18 mouse cellular contexts compared by ENCODE assay signal in the genomic region with DNA sequence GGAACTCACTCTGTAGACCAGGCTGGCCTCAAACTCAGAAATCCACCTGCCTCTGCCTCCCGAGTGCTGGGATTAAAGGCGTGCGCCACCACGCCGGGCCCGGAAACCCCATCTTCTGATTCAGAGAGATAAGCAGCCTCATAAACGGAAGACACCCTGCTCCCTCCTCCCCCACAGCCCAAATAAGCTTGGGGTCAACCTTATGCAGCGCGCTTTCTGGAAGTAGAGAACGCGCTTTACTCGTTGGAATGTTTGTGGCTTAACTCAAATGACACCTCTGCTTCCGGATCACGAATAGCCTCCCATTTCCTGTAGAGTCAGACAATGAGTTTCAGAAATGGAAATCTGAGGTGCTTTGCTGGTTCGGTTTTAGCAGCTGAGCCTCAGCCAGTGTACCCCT. TPM values are rescaled to one million over a fixed set of nuclear protein-coding genes. Genes with fewer than 3 reads are reported as not detected.
A peak's percentile ranks its signal among the peaks of the same experiment; 100 is the strongest.
DNase-seq lines count a peak whose midpoint lies in the region; ATAC-seq and TF ChIP-seq lines count a peak whose summit lies in the region.
"Had no signal": no experiment of that assay in that cellular context is flagged by ENCODE, and none has a peak within 500 bp of the region (broad histone marks: within the 10 kb centered on the region; RNA-seq: fewer than 3 reads in every experiment).

No protein-coding gene starts in this region.

- intact Hi-C loops in heart, postnatal 10 days (cut with DNase I): no loop called here

- DNase-seq in heart, adult 11 months: peak; percentile 67
- no peak for DNase-seq in heart, postnatal 10 days
- DNase-seq in liver, embryonic 11.5 days (ENCODE audit: low spot score): no peak
- no peak for DNase-seq in liver, postnatal 0 days
- DNase-seq in ES-CJ7 (ENCODE audit: low read depth, low spot score): peak; percentile 22
- no peak for DNase-seq in midbrain, postnatal 0 days (ENCODE audit: low spot score)
- no peak for DNase-seq in spleen, adult 18-20 months
- no peak for DNase-seq in thymus, postnatal 10 days (ENCODE audit: low spot score in 2 of 2)
- DNase-seq: adrenal gland, postnatal 14 days; cerebellum, postnatal 14 days; gastrocnemius, postnatal 25 days; lung, adult 18-20 months; thymus, postnatal 25 days had no signal

- H3K27ac ChIP-seq in liver, embryonic 11.5 days (ENCODE audit: low read depth, low read length): no peak overlapping the region
- no peak overlapping the region for H3K27ac ChIP-seq in liver, postnatal 0 days (ENCODE audit: low read depth)
- H3K27ac ChIP-seq in midbrain, postnatal 0 days (ENCODE audit: low read depth, low read length): no peak overlapping the region

- no peak for TF ChIP-seq EP300 in liver, postnatal 0 days (IDR thresholded peaks at IDR 0.05; ENCODE audit: low read depth)

- H3K27me3 ChIP-seq in liver, embryonic 11.5 days (replicated peaks; ENCODE audit: control insufficient read depth, insufficient read depth, low read length): peaks cover 10% of the 10 kb centered on the region; the same call in 1 of the 2 replicates
- no peaks in the 10 kb centered on the region for H3K27me3 ChIP-seq in liver, postnatal 0 days (ENCODE audit: insufficient read depth, low read length)
- no peaks in the 10 kb centered on the region for H3K27me3 ChIP-seq in midbrain, postnatal 0 days (ENCODE audit: insufficient read depth, low read length)
- H3K27me3 ChIP-seq: forebrain, embryonic 15.5 days had no signal

- no peak for TF ChIP-seq CTCF in liver, postnatal 0 days (IDR thresholded peaks at IDR 0.05; ENCODE audit: low read depth)
- no peak for TF ChIP-seq CTCF in midbrain, postnatal 0 days (IDR thresholded peaks at IDR 0.05)

- H3K36me3 ChIP-seq in liver, embryonic 11.5 days (ENCODE audit: control insufficient read depth, insufficient read depth, low read length): no peaks in the 10 kb centered on the region; the same call in 1 of the 2 replicates
- H3K36me3 ChIP-seq in liver, postnatal 0 days (replicated peaks; ENCODE audit: insufficient read depth, low read length): no peaks in the 10 kb centered on the region
- no peaks in the 10 kb centered on the region; the same call in 1 of the 2 replicates for H3K36me3 ChIP-seq in midbrain, postnatal 0 days (ENCODE audit: insufficient read depth, low read length)

- peak overlapping the region; percentile 91; the same call in 1 of the 2 replicates for H3K4me2 ChIP-seq in liver, embryonic 11.5 days
- no peak overlapping the region for H3K4me2 ChIP-seq in liver, postnatal 0 days (ENCODE audit: low read depth, low read length)
- peak overlapping the region; percentile 66 for H3K4me2 ChIP-seq in midbrain, postnatal 0 days (ENCODE audit: low read depth, low read length, poor library complexity, severe bottlenecking)

- H3K9ac ChIP-seq in liver, embryonic 11.5 days (ENCODE audit: low read depth, low read length): no peak overlapping the region
- H3K9ac ChIP-seq in liver, postnatal 0 days (replicated peaks): no peak overlapping the region
- no peak overlapping the region for H3K9ac ChIP-seq in midbrain, postnatal 0 days (replicated peaks; ENCODE audit: low read length, poor library complexity, severe bottlenecking)
- H3K9ac ChIP-seq: forebrain, embryonic 15.5 days had no signal

- ATAC-seq in liver, embryonic 11.5 days (replicated peaks; ENCODE audit: low FRiP score): no peak
- ATAC-seq in liver, postnatal 0 days: no peak
- ATAC-seq in midbrain, postnatal 0 days (ENCODE audit: low FRiP score): no peak

- H3K4me1 ChIP-seq in liver, embryonic 11.5 days (replicated peaks; ENCODE audit: control insufficient read depth, insufficient read depth, low read length): peaks cover 4% of the 10 kb centered on the region
- H3K4me1 ChIP-seq in liver, postnatal 0 days (ENCODE audit: insufficient read depth): peaks cover 10% of the 10 kb centered on the region
- no peaks in the 10 kb centered on the region; the same call in 1 of the 2 replicates for H3K4me1 ChIP-seq in midbrain, postnatal 0 days (ENCODE audit: insufficient read depth, low read length)

- H3K4me3 ChIP-seq in liver, embryonic 11.5 days (ENCODE audit: low read depth, low read length): no peak overlapping the region
- no peak overlapping the region for H3K4me3 ChIP-seq in liver, postnatal 0 days (ENCODE audit: low read depth, low read length)
- H3K4me3 ChIP-seq in midbrain, postnatal 0 days (ENCODE audit: low read depth, low read length): peak overlapping the region; percentile 58; the same call in 1 of the 2 replicates

- 82% methylated on average over 15 of the region's 15 CpGs for WGBS in liver, embryonic 11.5 days
- 90% methylated on average over 15 of the region's 15 CpGs for WGBS in liver, postnatal 0 days (ENCODE audit: insufficient replicate concordance)
- WGBS in midbrain, postnatal 0 days: 95% methylated on average over 15 of the region's 15 CpGs

- no peaks in the 10 kb centered on the region for H3K9me3 ChIP-seq in liver, embryonic 11.5 days (ENCODE audit: control insufficient read depth, low read length)
- 0 out of 2 replicates have a peak, but pooled peaks cover 2% of the 10 kb centered on the region for H3K9me3 ChIP-seq in liver, postnatal 0 days (ENCODE audit: low read length)
- H3K9me3 ChIP-seq in midbrain, postnatal 0 days (ENCODE audit: low read length): no peaks in the 10 kb centered on the region

RNA-seq across cellular contexts. Expression of a gene that starts 0.8 kb away (rescaled TPM):
- under 1 TPM; 0.17 to 0.22 TPM for total RNA-seq in heart, postnatal 10 days (2021)
- polyA plus RNA-seq in liver, embryonic 11.5 days (2014; fragmentation: Nextera tagmentation; extraction: Ambion mirVana): 7.1 and 8.1 TPM in 2 replicates
- polyA plus RNA-seq in liver, postnatal 0 days (2015; fragmentation: Nextera tagmentation; extraction: Ambion mirVana): 0.41 and 0.44 TPM in 2 replicates
- total RNA-seq in midbrain, postnatal 0 days (2014; rRNA removed): 22.5 and 33.2 TPM in 2 replicates
- polyA plus RNA-seq in midbrain, postnatal 0 days (2015; fragmentation: Nextera tagmentation; extraction: Ambion mirVana): 8.8 and 9.6 TPM in 2 replicates

RNA-seq across cellular contexts. Expression of a gene that starts 1.0 kb away (rescaled TPM):
- total RNA-seq in heart, postnatal 10 days (2021): 1 to 10 TPM in 1 of 2 experiments, under 1 TPM in 1; 0.86 to 1.1 TPM
- polyA plus RNA-seq in liver, embryonic 11.5 days (2014; fragmentation: Nextera tagmentation; extraction: Ambion mirVana): 1.9 and 2.7 TPM in 2 replicates
- polyA plus RNA-seq in liver, postnatal 0 days (2015; fragmentation: Nextera tagmentation; extraction: Ambion mirVana): 0.21 and 0.44 TPM in 2 replicates
- total RNA-seq in midbrain, postnatal 0 days (2014; rRNA removed): 134 and 154 TPM in 2 replicates
- polyA plus RNA-seq in midbrain, postnatal 0 days (2015; fragmentation: Nextera tagmentation; extraction: Ambion mirVana): 50.5 and 50.7 TPM in 2 replicates

RNA-seq across cellular contexts. Expression of a gene that starts 1.1 kb away (rescaled TPM):
- not detected for total RNA-seq in heart, postnatal 10 days (2021)
- polyA plus RNA-seq in liver, embryonic 11.5 days (2014; fragmentation: Nextera tagmentation; extraction: Ambion mirVana): 0.05 and 0.12 TPM in 2 replicates
- not detected in 2 replicates for polyA plus RNA-seq in liver, postnatal 0 days (2015; fragmentation: Nextera tagmentation; extraction: Ambion mirVana)
- total RNA-seq in midbrain, postnatal 0 days (2014; rRNA removed): 0.11 TPM in 1 of 2 replicates, not detected in the other
- 0.05 TPM in 1 of 2 replicates, not detected in the other for polyA plus RNA-seq in midbrain, postnatal 0 days (2015; fragmentation: Nextera tagmentation; extraction: Ambion mirVana)
- total RNA-seq: adrenal gland, postnatal 14 days; gastrocnemius, postnatal 25 days; left cerebral cortex, postnatal 14 days had no signal
- polyA plus RNA-seq: C2C12; kidney, embryonic 14.5 days; neural tube, embryonic 11.5 days had no signal

RNA-seq across cellular contexts. Expression of a gene that starts 8.2 kb away (rescaled TPM):
- under 1 TPM; 0.36 to 0.47 TPM for total RNA-seq in heart, postnatal 10 days (2021)
- polyA plus RNA-seq in liver, embryonic 11.5 days (2014; fragmentation: Nextera tagmentation; extraction: Ambion mirVana): 0.60 and 0.96 TPM in 2 replicates
- 0.12 TPM in 1 of 2 replicates, not detected in the other for polyA plus RNA-seq in liver, postnatal 0 days (2015; fragmentation: Nextera tagmentation; extraction: Ambion mirVana)
- 0.71 and 1.4 TPM in 2 replicates for total RNA-seq in midbrain, postnatal 0 days (2014; rRNA removed)
- 1.7 TPM in 2 replicates for polyA plus RNA-seq in midbrain, postnatal 0 days (2015; fragmentation: Nextera tagmentation; extraction: Ambion mirVana)

RNA-seq across cellular contexts. Expression of a gene that starts 17.0 kb away (rescaled TPM):
- 1 to 10 TPM; 5.4 to 6.5 TPM for total RNA-seq in heart, postnatal 10 days (2021)
- polyA plus RNA-seq in liver, embryonic 11.5 days (2014; fragmentation: Nextera tagmentation; extraction: Ambion mirVana): 6.8 and 7.2 TPM in 2 replicates
- 2.3 and 2.4 TPM in 2 replicates for polyA plus RNA-seq in liver, postnatal 0 days (2015; fragmentation: Nextera tagmentation; extraction: Ambion mirVana)
- 73.1 and 79.2 TPM in 2 replicates for total RNA-seq in midbrain, postnatal 0 days (2014; rRNA removed)
- 15.4 and 17.3 TPM in 2 replicates for polyA plus RNA-seq in midbrain, postnatal 0 days (2015; fragmentation: Nextera tagmentation; extraction: Ambion mirVana)

Comparison
In these comparisons a context has a peak if more than half of its experiments do, and no peak if none do; other contexts are left out.
1. DNase-seq: peak in heart, adult 11 months (single experiment) and ES-CJ7 (single experiment); none in heart, postnatal 10 days (0 of 2), liver, embryonic 11.5 days (single experiment), liver, postnatal 0 days (single experiment), midbrain, postnatal 0 days (single experiment), spleen, adult 18-20 months (0 of 2) and thymus, postnatal 10 days (0 of 2).
2. RNA of a gene that starts 1.0 kb away (polyA plus RNA-seq): 50.5 to 50.7 TPM in midbrain, postnatal 0 days; 1.9 to 2.7 TPM in liver, embryonic 11.5 days and 0.21 to 0.44 TPM in liver, postnatal 0 days; every median in the first group is over 10 times any median in the second.